In the genomic region with DNA sequence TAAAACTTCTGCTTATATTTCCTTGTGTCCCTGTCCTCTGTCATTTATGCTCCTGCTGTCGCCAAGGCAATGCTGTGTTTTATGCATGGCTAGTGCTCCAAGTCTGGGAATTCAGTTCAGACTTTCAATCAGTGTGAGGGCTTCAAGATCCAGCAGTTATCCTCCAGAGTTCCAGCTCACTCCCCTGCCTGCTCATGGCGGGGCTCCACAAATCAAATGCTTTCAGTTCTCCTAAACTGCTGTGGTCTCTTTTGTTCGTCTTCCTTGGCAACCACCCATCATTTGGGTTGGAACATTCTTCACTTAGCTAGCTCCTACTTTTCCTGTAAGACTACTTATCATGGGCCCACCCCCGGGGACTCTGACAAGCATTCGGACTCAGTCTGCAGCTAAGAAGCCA, we compare ENCODE assay signal across 9 mouse cellular contexts.
A peak's percentile ranks its signal among the peaks of the same experiment; 100 is the strongest.
DNase-seq lines count a peak whose midpoint lies in the region; ATAC-seq lines count a peak whose summit lies in the region.
"Had no signal": no experiment of that assay in that cellular context is flagged by ENCODE, and none has a peak within 500 bp of the region (broad histone marks: within the 10 kb centered on the region; RNA-seq: fewer than 3 reads in every experiment).

No protein-coding gene starts in this region.

- no peaks in the 10 kb centered on the region for H3K4me1 ChIP-seq in heart, embryonic 12.5 days (replicated peaks)
- no peaks in the 10 kb centered on the region for H3K4me1 ChIP-seq in midbrain, embryonic 14.5 days (ENCODE audit: control insufficient read depth, insufficient read depth, low read length)
- H3K4me1 ChIP-seq in midbrain, embryonic 11.5 days (ENCODE audit: control insufficient read depth, insufficient read depth, low read length): no peaks in the 10 kb centered on the region
- H3K4me1 ChIP-seq in forebrain, embryonic 15.5 days: peaks cover 20% of the 10 kb centered on the region
- H3K4me1 ChIP-seq in neural tube, embryonic 12.5 days: no peaks in the 10 kb centered on the region; the same call in 1 of the 2 replicates
- H3K4me1 ChIP-seq: liver, embryonic 15.5 days had no signal

- H3K9ac ChIP-seq in heart, embryonic 12.5 days: no peak overlapping the region
- H3K9ac ChIP-seq in midbrain, embryonic 14.5 days (replicated peaks; ENCODE audit: low read length): no peak overlapping the region
- H3K9ac ChIP-seq in midbrain, embryonic 11.5 days (ENCODE audit: low read length): no peak overlapping the region
- no peak overlapping the region for H3K9ac ChIP-seq in forebrain, embryonic 15.5 days (replicated peaks)
- H3K9ac ChIP-seq in neural tube, embryonic 12.5 days: no peak overlapping the region
- H3K9ac ChIP-seq: liver, embryonic 15.5 days had no signal

- no peak overlapping the region for H3K4me3 ChIP-seq in heart, embryonic 12.5 days
- no peak overlapping the region for H3K4me3 ChIP-seq in midbrain, embryonic 14.5 days (replicated peaks; ENCODE audit: low read depth, low read length)
- H3K4me3 ChIP-seq in midbrain, embryonic 11.5 days (ENCODE audit: low read depth, low read length): no peak overlapping the region
- H3K4me3 ChIP-seq in forebrain, embryonic 15.5 days: no peak overlapping the region
- H3K4me3 ChIP-seq in neural tube, embryonic 12.5 days: no peak overlapping the region
- H3K4me3 ChIP-seq: liver, embryonic 15.5 days had no signal

- no peaks in the 10 kb centered on the region; the same call in 1 of the 2 replicates for H3K27me3 ChIP-seq in heart, embryonic 12.5 days (replicated peaks)
- H3K27me3 ChIP-seq in midbrain, embryonic 14.5 days (ENCODE audit: control insufficient read depth, insufficient read depth, low read length): no peaks in the 10 kb centered on the region
- no peaks in the 10 kb centered on the region for H3K27me3 ChIP-seq in midbrain, embryonic 11.5 days (ENCODE audit: control insufficient read depth, insufficient read depth, low read length)
- H3K27me3 ChIP-seq in forebrain, embryonic 15.5 days: no peaks in the 10 kb centered on the region
- H3K27me3 ChIP-seq in neural tube, embryonic 12.5 days (replicated peaks): no peaks in the 10 kb centered on the region
- H3K27me3 ChIP-seq: liver, embryonic 15.5 days had no signal

- no peaks in the 10 kb centered on the region for H3K9me3 ChIP-seq in heart, embryonic 12.5 days (replicated peaks)
- no peaks in the 10 kb centered on the region for H3K9me3 ChIP-seq in midbrain, embryonic 14.5 days (ENCODE audit: control insufficient read depth, low read length)
- H3K9me3 ChIP-seq in midbrain, embryonic 11.5 days (ENCODE audit: control insufficient read depth, low read length): no peaks in the 10 kb centered on the region
- H3K9me3 ChIP-seq in forebrain, embryonic 15.5 days: no peaks in the 10 kb centered on the region
- H3K9me3 ChIP-seq in neural tube, embryonic 12.5 days: no peaks in the 10 kb centered on the region
- H3K9me3 ChIP-seq: liver, embryonic 15.5 days had no signal

- H3K27ac ChIP-seq in heart, embryonic 12.5 days (ENCODE audit: poor library complexity, severe bottlenecking): no peak overlapping the region
- H3K27ac ChIP-seq in midbrain, embryonic 14.5 days (replicated peaks; ENCODE audit: low read depth, low read length): no peak overlapping the region
- H3K27ac ChIP-seq in midbrain, embryonic 11.5 days (ENCODE audit: low read depth, low read length): no peak overlapping the region
- peak overlapping the region; percentile 36 for H3K27ac ChIP-seq in forebrain, embryonic 15.5 days (replicated peaks)
- no peak overlapping the region for H3K27ac ChIP-seq in neural tube, embryonic 12.5 days
- H3K27ac ChIP-seq: liver, embryonic 15.5 days had no signal

- H3K36me3 ChIP-seq in heart, embryonic 12.5 days: no peaks in the 10 kb centered on the region
- no peaks in the 10 kb centered on the region for H3K36me3 ChIP-seq in midbrain, embryonic 14.5 days (ENCODE audit: control insufficient read depth, insufficient read depth, low read length)
- no peaks in the 10 kb centered on the region for H3K36me3 ChIP-seq in midbrain, embryonic 11.5 days (ENCODE audit: control insufficient read depth, insufficient read depth, low read length)
- no peaks in the 10 kb centered on the region for H3K36me3 ChIP-seq in forebrain, embryonic 15.5 days
- H3K36me3 ChIP-seq in neural tube, embryonic 12.5 days: no peaks in the 10 kb centered on the region
- H3K36me3 ChIP-seq: liver, embryonic 15.5 days had no signal

- WGBS in heart, embryonic 12.5 days: 44% methylated on average over 5 of the region's 5 CpGs
- WGBS in midbrain, embryonic 14.5 days: 41% methylated on average over 5 of the region's 5 CpGs
- WGBS in midbrain, embryonic 11.5 days: 65% methylated on average over 5 of the region's 5 CpGs
- WGBS in forebrain, embryonic 15.5 days: 22% methylated on average over 5 of the region's 5 CpGs
- WGBS in neural tube, embryonic 12.5 days: 40% methylated on average over 5 of the region's 5 CpGs

- ATAC-seq in heart, embryonic 12.5 days (ENCODE audit: insufficient number of reproducible peaks, low FRiP score): no peak
- 0 out of 2 replicates have a peak, but pooled peaks have one; percentile 46 for ATAC-seq in midbrain, embryonic 14.5 days (ENCODE audit: low FRiP score, low TSS enrichment)
- no peak for ATAC-seq in midbrain, embryonic 11.5 days (ENCODE audit: low FRiP score)
- ATAC-seq in forebrain, embryonic 15.5 days (replicated peaks): peak; percentile 82
- peak; percentile 71 for ATAC-seq in neural tube, embryonic 12.5 days (ENCODE audit: low FRiP score, low read depth)

- H3K4me2 ChIP-seq in heart, embryonic 12.5 days: no peak overlapping the region
- no peak overlapping the region for H3K4me2 ChIP-seq in midbrain, embryonic 14.5 days (ENCODE audit: low read length)
- H3K4me2 ChIP-seq in midbrain, embryonic 11.5 days: no peak overlapping the region
- H3K4me2 ChIP-seq in forebrain, embryonic 15.5 days (replicated peaks): peak overlapping the region; percentile 1; the same call in 1 of the 2 replicates
- H3K4me2 ChIP-seq in neural tube, embryonic 12.5 days (replicated peaks): no peak overlapping the region
- H3K4me2 ChIP-seq: liver, embryonic 15.5 days had no signal

- peak; percentile 25 for DNase-seq in heart, postnatal 4 days
- DNase-seq in midbrain, embryonic 14.5 days: peak; percentile 36
- no peak for DNase-seq in midbrain, embryonic 11.5 days (ENCODE audit: low spot score, missing footprints)
- no peak for DNase-seq in urinary bladder, adult 2 months (ENCODE audit: low spot score)
- DNase-seq in frontal cortex, postnatal 36 days (ENCODE audit: low spot score in 2 of 2): no peak

Comparison
In these comparisons a context has a peak if more than half of its experiments do, and no peak if none do; other contexts are left out.
1. DNase-seq: peak in heart, postnatal 4 days (single experiment) and midbrain, embryonic 14.5 days (single experiment); none in midbrain, embryonic 11.5 days (single experiment), urinary bladder, adult 2 months (single experiment) and frontal cortex, postnatal 36 days (0 of 2).
2. ATAC-seq: peak in midbrain, embryonic 14.5 days (single experiment), forebrain, embryonic 15.5 days (single experiment) and neural tube, embryonic 12.5 days (single experiment); none in heart, embryonic 12.5 days (single experiment) and midbrain, embryonic 11.5 days (single experiment).